Mouse (Mus musculus) megakaryocyte, embryonic 14.5 days (primary cell): ENCODE measurements at regions not wholly inside any gene's neighbourhood (a gene's known extent, or its start where the extent isn't known, plus 50 kb on each side); places are given as distances from the start of the nearest gene placed in this dataset.

ENCODE experiments used
- FLI1 ChIP-seq: IDR thresholded peaks from 2 replicates; pipeline ENCODE4 v1.6.1; 2012; ENCODE audit warnings: low read length, inconsistent platforms, mixed read lengths
- GATA1 ChIP-seq: IDR thresholded peaks from 3 replicates; pipeline ENCODE4 v1.6.1; 2012; ENCODE audit warnings: mixed read lengths, low read length, inconsistent platforms, borderline replicate concordance

GRCm38 (mm10) chr7:39933946-39934345, 416.4 kb downstream of the Zfp619 start:
- no peak for TF ChIP-seq GATA1
- no peak for TF ChIP-seq FLI1
